Mouse (Mus musculus) embryonic facial prominence, embryonic 11.5 days (tissue): ENCODE measurements around the gene Olfr1153. TPM values are rescaled to one million over a fixed set of nuclear protein-coding genes. Genes with fewer than 3 reads are reported as not detected.

Experiments
- ATAC-seq: fragments of 200-750 bp; cut with Nextera tagmentation; replicated peaks from 2 replicates; pipeline ENCODE4 v1.8.0; 2017; ENCODE audit warnings: low read depth; ENCODE audit not compliant: insufficient number of reproducible peaks, low FRiP score, low TSS enrichment
- DNase-seq: peaks from one replicate; pipeline ENCODE4 v3.0.0-alpha.2; 2015; ENCODE audit warnings: low spot score
- H3K27ac ChIP-seq: fragments of 300-500 bp; sonication (generic); replicated peaks from 2 replicates; pipeline ENCODE4 v1.5.1; 2014; ENCODE audit warnings: mild to moderate bottlenecking, low read depth, low read length, control low read depth
- H3K27me3 ChIP-seq: fragments of 300-500 bp; sonication (generic); 2 replicates; pipeline ENCODE4 v1.6.1; 2014; ENCODE audit warnings: mild to moderate bottlenecking, low read length, moderate library complexity, mixed read lengths; ENCODE audit not compliant: control insufficient read depth, insufficient read depth
- H3K36me3 ChIP-seq: fragments of 300-500 bp; sonication (generic); replicated peaks from 2 replicates; pipeline ENCODE4 v1.6.1; 2014; ENCODE audit warnings: low read depth, mild to moderate bottlenecking, low read length, moderate library complexity, mixed read lengths; ENCODE audit not compliant: control insufficient read depth, insufficient read depth
- H3K4me1 ChIP-seq: fragments of 300-500 bp; sonication (generic); 2 replicates; pipeline ENCODE4 v1.6.1; 2014; ENCODE audit warnings: low read length, mixed read lengths; ENCODE audit not compliant: control insufficient read depth, insufficient read depth
- H3K4me2 ChIP-seq: fragments of 300-500 bp; sonication (generic); 2 replicates; pipeline ENCODE4 v1.6.1; 2014; ENCODE audit warnings: low read depth, mild to moderate bottlenecking, control low read depth, low read length, moderate library complexity
- H3K4me3 ChIP-seq: fragments of 300-500 bp; sonication (generic); 2 replicates; pipeline ENCODE4 v1.5.1; 2014; ENCODE audit warnings: low read depth, low read length, control low read depth
- H3K9ac ChIP-seq: fragments of 300-500 bp; sonication (generic); replicated peaks from 2 replicates; pipeline ENCODE4 v1.6.1; 2014; ENCODE audit warnings: mild to moderate bottlenecking, control low read depth, low read length
- H3K9me3 ChIP-seq: fragments of 300-500 bp; sonication (generic); replicated peaks from 2 replicates; pipeline ENCODE4 v1.6.1; 2016; ENCODE audit warnings: mild to moderate bottlenecking, low read length, inconsistent platforms, mixed read lengths; ENCODE audit not compliant: control insufficient read depth
- WGBS: fragments of 180-500 bp; shearing (Covaris S2); extraction: QIAGEN DNeasy Blood & Tissue Kit; methylation state at CpG from one replicate; pipeline ENCODE4 v1.1.7; 2014; 5-methylcytosine and 5-hydroxymethylcytosine counted together
- polyA plus RNA-seq: library from polyadenylated mRNA; unstranded; fragments of >200 nt; fragmentation: Nextera tagmentation; extraction: Ambion mirVana; gene quantifications from 2 replicates; pipeline ENCODE4 v1.2.1, GENCODE M21; 2014

Gene Olfr1153
- polyA plus RNA-seq = not detected in 2 replicates

- no peaks in the 10 kb centered on the region for H3K9me3 ChIP-seq
- WGBS = 80% methylated on average over 1 of the region's 1 CpGs
- no peak within 1 kb of the TSS for H3K4me3 ChIP-seq
- no peaks in the 10 kb centered on the region for H3K4me1 ChIP-seq
- DNase-seq = no peak
- no peak within 1 kb of the TSS for H3K9ac ChIP-seq
- no peaks in the 10 kb centered on the region for H3K27me3 ChIP-seq
- H3K36me3 ChIP-seq = no peaks in the 10 kb centered on the region
- H3K4me2 ChIP-seq = no peak within 1 kb of the TSS
- no peak for ATAC-seq
- no peak within 1 kb of the TSS for H3K27ac ChIP-seq
These were observed at the start of gene Olfr1153 for GRCm38 (mm10) chr2:87894662-87895061. TSS of gene Olfr1153 (plus strand) at chr2:87894962.

GRCm38 (mm10) chr2:87855562-87855961, 39.2 kb upstream of the Olfr1153 start, which contains the start of gene Olfr1151:
TSS of gene Olfr1151 (plus strand) at chr2:87855862.
- Histone ChIP-seq H3K27me3 (no peaks in the 10 kb centered on the region), H3K36me3 (no peaks in the 10 kb centered on the region), H3K27ac (no peak within 1 kb of the TSS), H3K9me3 (no peaks in the 10 kb centered on the region), H3K4me1 (no peaks in the 10 kb centered on the region), H3K4me2 (no peak within 1 kb of the TSS), H3K4me3 (no peak within 1 kb of the TSS), H3K9ac (no peak within 1 kb of the TSS)
- no peak for ATAC-seq
- no peak for DNase-seq
- 87% methylated on average over 1 of the region's 1 CpGs for WGBS

- no peak within 1 kb of the TSS for H3K4me2 ChIP-seq
- no peaks in the 10 kb centered on the region for H3K9me3 ChIP-seq
These were observed 28.6 kb upstream of the Olfr1153 start, which contains the start of gene Olfr1152 for GRCm38 (mm10) chr2:87866192-87866591. TSS of gene Olfr1152 (plus strand) at chr2:87866492.

GRCm38 (mm10) chr2:87905066-87905465, 10.3 kb downstream of the Olfr1153 start, which contains the start of gene Olfr1154:
TSS of gene Olfr1154 (minus strand) at chr2:87905166.
- H3K27ac ChIP-seq = no peak within 1 kb of the TSS
- no peaks in the 10 kb centered on the region for H3K4me1 ChIP-seq
- 95% methylated on average over 1 of the region's 1 CpGs for WGBS
- no peak within 1 kb of the TSS for H3K4me2 ChIP-seq
- H3K4me3 ChIP-seq = no peak within 1 kb of the TSS
- H3K27me3 ChIP-seq = no peaks in the 10 kb centered on the region
- H3K9ac ChIP-seq = no peak within 1 kb of the TSS
- no peak for ATAC-seq
- no peaks in the 10 kb centered on the region for H3K9me3 ChIP-seq
- no peak for DNase-seq
- H3K36me3 ChIP-seq = no peaks in the 10 kb centered on the region

More at GRCm38 (mm10) chr2:87866192-87866591, 28.6 kb upstream of the Olfr1153 start, which contains the start of gene Olfr1152:
- H3K4me1 ChIP-seq = no peaks in the 10 kb centered on the region
- no peak within 1 kb of the TSS for H3K9ac ChIP-seq
- H3K36me3 ChIP-seq = no peaks in the 10 kb centered on the region
- no peak within 1 kb of the TSS for H3K4me3 ChIP-seq
- DNase-seq (no peak), ATAC-seq (no peak)
- H3K27me3 ChIP-seq = no peaks in the 10 kb centered on the region
- no peak within 1 kb of the TSS for H3K27ac ChIP-seq

- Histone ChIP-seq H3K27me3 (no peaks in the 10 kb centered on the region), H3K9ac (no peak within 1 kb of the TSS), H3K4me2 (no peak within 1 kb of the TSS), H3K9me3 (no peaks in the 10 kb centered on the region), H3K4me1 (no peaks in the 10 kb centered on the region), H3K4me3 (no peak within 1 kb of the TSS), H3K36me3 (no peaks in the 10 kb centered on the region), H3K27ac (no peak within 1 kb of the TSS)
- WGBS = 92% methylated on average over 1 of the region's 1 CpGs
- ATAC-seq (no peak), DNase-seq (no peak)
These were observed 50.3 kb downstream of the Olfr1153 start, which contains the start of gene Olfr1155 for GRCm38 (mm10) chr2:87945037-87945436. TSS of gene Olfr1155 (minus strand) at chr2:87945137.

Other genes starting within 250 kb of the Olfr1153 start
- not detected in 2 replicates for gene Olfr1133, start 247.6 kb upstream of the Olfr1153 start, polyA plus RNA-seq
- gene Olfr1134, start 236.5 kb upstream of the Olfr1153 start, polyA plus RNA-seq = not detected in 2 replicates
- gene Olfr1135, start 221.3 kb upstream of the Olfr1153 start, polyA plus RNA-seq = not detected in 2 replicates
- not detected in 2 replicates for gene Olfr1136, start 201.0 kb upstream of the Olfr1153 start, polyA plus RNA-seq
- gene Olfr1137, start 181.8 kb upstream of the Olfr1153 start, polyA plus RNA-seq = not detected in 2 replicates
- not detected in 2 replicates for gene Olfr1138, start 155.0 kb upstream of the Olfr1153 start, polyA plus RNA-seq
- gene Olfr1140, start 151.2 kb upstream of the Olfr1153 start, polyA plus RNA-seq = not detected in 2 replicates
- not detected in 2 replicates for gene Olfr1141, start 141.0 kb upstream of the Olfr1153 start, polyA plus RNA-seq
- gene Olfr152, start 115.5 kb upstream of the Olfr1153 start, polyA plus RNA-seq = not detected in 2 replicates
- gene Olfr1143, start 94.4 kb upstream of the Olfr1153 start, polyA plus RNA-seq = 0.17 TPM in 1 of 2 replicates, not detected in the other
- gene Olfr1145, start 85.1 kb upstream of the Olfr1153 start, polyA plus RNA-seq = not detected in 2 replicates
- not detected in 2 replicates for gene Olfr1148, start 64.4 kb upstream of the Olfr1153 start, polyA plus RNA-seq
- not detected in 2 replicates for gene Olfr1150-ps1, start 51.0 kb upstream of the Olfr1153 start, polyA plus RNA-seq
- not detected in 2 replicates for gene Olfr1151, start 39.1 kb upstream of the Olfr1153 start, polyA plus RNA-seq
- gene Olfr1152, start 28.5 kb upstream of the Olfr1153 start, polyA plus RNA-seq = not detected in 2 replicates
- gene Olfr1154, start 10.2 kb downstream of the Olfr1153 start, polyA plus RNA-seq = not detected in 2 replicates
- gene Olfr1155, start 50.2 kb downstream of the Olfr1153 start, polyA plus RNA-seq = not detected in 2 replicates
- gene Olfr1156, start 58.1 kb downstream of the Olfr1153 start, polyA plus RNA-seq = not detected in 2 replicates
- not detected in 2 replicates for gene Olfr1157, start 73.3 kb downstream of the Olfr1153 start, polyA plus RNA-seq
- gene Olfr74, start 79.7 kb downstream of the Olfr1153 start, polyA plus RNA-seq = not detected in 2 replicates
- not detected in 2 replicates for gene Olfr1158, start 95.2 kb downstream of the Olfr1153 start, polyA plus RNA-seq
- not detected in 2 replicates for gene Olfr1160, start 113.3 kb downstream of the Olfr1153 start, polyA plus RNA-seq
- gene Olfr1161, start 127.8 kb downstream of the Olfr1153 start, polyA plus RNA-seq = not detected in 2 replicates
- gene Olfr73, start 142.7 kb downstream of the Olfr1153 start, polyA plus RNA-seq = not detected in 2 replicates
- gene Olfr1162, start 156.2 kb downstream of the Olfr1153 start, polyA plus RNA-seq = not detected in 2 replicates
- not detected in 2 replicates for gene Olfr1163, start 176.9 kb downstream of the Olfr1153 start, polyA plus RNA-seq
- gene Olfr1164, start 199.0 kb downstream of the Olfr1153 start, polyA plus RNA-seq = not detected in 2 replicates
- gene Olfr1166, start 233.3 kb downstream of the Olfr1153 start, polyA plus RNA-seq = not detected in 2 replicates